Mouse (Mus musculus): ENCODE measurements at regions not wholly inside any gene's neighbourhood (a gene's known extent, or its start where the extent isn't known, plus 50 kb on each side); places are given as distances from the start of the nearest gene placed in this dataset.

DNA sequence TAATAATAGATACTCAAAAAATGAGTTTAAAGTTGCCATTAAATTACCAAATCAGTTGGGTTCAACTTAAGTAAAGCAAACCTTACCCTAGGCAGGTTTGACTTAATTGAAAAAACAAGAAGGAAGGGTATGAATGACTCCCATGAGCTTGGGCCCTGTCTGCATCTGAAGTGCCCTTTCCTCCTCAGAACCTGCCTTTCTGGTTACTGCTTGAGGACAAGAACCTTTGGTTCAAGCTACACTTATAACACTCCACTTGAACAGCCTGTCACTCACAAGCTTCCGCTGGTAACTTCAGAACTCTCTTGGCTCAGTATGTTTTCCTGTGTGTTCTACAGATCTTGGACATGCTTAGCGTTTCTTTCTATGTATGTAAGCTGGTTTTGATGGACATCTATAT is 59.6 kb upstream of the Slc40a1 start:
- DNase-seq: peak in 1 of 2 experiments; percentile 5

DNA sequence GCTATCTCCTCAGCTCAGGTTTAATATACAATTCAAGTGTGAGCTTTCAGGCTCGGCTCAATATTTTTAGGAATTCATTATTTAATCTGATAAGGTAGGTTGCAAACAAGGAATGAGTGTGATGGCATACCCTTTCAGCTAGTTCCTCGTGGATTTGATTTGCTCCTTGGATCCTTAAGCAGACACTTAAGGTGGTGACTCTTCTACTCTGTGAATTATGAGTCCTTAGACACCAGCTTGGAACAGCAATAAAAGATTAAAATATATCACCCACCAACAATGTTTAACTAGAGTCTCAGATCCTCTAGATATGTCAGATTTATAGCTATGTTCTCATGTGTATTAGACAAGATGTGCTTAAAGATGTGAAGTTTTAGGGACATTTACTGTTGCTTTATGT is 60.4 kb upstream of the Slc40a1 start:
- DNase-seq: no peak

GRCm38 (mm10) chr1:46002255-46002654 is 63.9 kb upstream of the Dnah7b start:
- DNase-seq: no peak

DNA sequence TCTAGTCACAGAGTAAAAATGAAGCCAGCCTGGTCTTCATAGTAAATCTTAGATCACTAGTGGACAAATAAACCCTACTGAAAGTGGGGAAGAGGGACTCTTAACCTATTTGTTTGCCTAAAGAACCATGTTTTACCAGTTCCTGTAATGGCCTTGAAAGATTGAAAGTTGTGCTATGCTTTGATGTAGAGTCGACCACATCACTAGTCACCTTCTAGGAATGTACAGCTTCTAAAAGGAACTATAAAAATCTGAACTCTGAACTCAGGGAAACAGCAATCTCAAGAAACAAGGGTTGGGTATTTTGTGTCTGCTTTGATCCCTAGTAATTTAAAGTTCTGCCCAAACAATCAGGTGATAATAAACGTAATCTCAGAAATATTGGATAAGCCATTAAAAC is 62.6 kb upstream of the Dnah7b start:
- no peak for DNase-seq

GRCm38 (mm10) chr1:46006790-46007189 is 59.3 kb upstream of the Dnah7b start:
- DNase-seq: no peak
